Mouse (Mus musculus) kidney, adult 2 months (tissue): Measurements from ENCODE around the gene Dlg2.

Source experiments
- CTCF ChIP-seq: fragments of 200-500 bp; conservative IDR thresholded peaks from 2 replicates; pipeline ENCODE4 v1.5.1; 2011; ENCODE audit warnings: low read depth, mild to moderate bottlenecking, control low read depth, low read length, moderate library complexity, mixed read lengths; ENCODE audit not compliant: insufficient read depth, insufficient read length
- POLR2A ChIP-seq: fragments of 200-500 bp; IDR thresholded peaks from one replicate; pipeline ENCODE4 v1.6.1; 2011; ENCODE audit warnings: low read depth, low read length, control low read depth

GRCm38 (mm10) chr7:92320181-92320580 lies 1843.7 kb downstream of the Dlg2 start:
- TF ChIP-seq CTCF (no peak), POLR2A (no peak)
